Mouse (Mus musculus) mouse trophoblast stem cell (cell line): ENCODE measurements around the gene Ccdc88c.

Source experiments
- in situ Hi-C, 2 experiments: fragments of 300-500 bp; cut with MseI, MboI; formaldehyde crosslinking; loops; 2 replicates in 1 of 2; 3 replicates in 1 of 2; pipeline ENCODE4 v1.15.1; 2025

Gene Ccdc88c

DNA sequence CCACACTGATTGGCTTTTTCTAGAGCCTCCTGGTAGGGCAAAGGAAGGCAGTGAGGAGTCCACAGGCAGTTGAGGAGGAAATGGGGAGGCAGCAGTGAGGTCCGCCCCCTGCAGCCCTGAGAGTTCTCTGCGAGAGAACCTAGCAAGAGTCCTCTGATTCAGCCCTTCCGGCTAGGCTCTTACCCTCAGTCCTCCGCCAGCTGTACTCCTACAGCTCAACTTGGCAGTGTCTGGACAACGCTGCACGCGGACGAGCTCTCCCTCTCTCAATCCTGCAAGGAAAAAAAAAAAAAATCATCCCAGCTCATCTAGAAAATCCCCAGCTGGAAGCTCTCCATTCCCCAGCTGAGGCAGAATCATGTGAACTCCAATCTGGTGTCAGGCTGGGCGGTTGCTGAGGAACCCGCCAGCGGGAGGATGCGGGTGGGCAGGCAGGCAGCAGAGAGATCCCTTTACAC, 141.0 kb downstream of the Ccdc88c start:
- in situ Hi-C loops, result no loop called here

DNA sequence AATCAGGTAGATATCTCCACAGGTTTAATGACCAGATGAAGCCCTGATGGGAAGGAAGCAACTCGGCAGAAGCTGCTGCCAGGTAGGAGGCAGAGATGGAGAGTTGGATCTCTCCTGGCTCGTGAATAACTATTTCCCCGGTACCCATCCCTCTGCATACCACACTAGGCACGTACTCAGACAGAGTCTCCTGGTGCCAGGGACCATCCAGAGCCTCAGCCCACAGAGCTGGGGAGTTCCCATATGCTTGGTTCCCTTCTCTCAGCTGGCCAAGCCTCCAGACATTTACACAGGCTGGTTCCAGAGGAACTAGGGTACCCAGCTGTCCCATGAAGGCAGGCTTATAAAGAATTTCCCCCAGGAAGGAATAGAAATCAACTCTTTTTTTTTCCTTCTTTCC, 142.0 kb downstream of the Ccdc88c start:
- in situ Hi-C loops, result no loop called here

DNA sequence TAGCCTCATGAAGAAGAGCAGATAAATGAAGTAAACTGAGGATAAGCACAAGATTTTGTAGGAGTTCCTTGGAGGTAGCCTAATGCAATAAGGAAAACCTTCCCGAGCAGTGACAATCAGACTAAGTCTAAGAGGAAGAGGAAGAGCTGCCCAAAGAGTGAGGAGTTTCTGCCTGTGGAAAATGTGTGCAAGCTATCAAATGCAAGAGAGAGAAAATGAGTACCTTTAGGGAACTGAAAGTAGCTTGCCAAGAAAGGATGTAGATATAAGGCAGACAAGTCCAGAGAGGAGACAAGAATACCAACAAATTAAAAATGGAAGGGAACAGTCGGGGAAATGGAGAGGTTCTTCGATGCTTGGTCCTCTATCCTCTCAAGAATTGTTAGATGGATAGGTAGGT, 143.3 kb downstream of the Ccdc88c start:
- in situ Hi-C loops, result no loop called here

DNA sequence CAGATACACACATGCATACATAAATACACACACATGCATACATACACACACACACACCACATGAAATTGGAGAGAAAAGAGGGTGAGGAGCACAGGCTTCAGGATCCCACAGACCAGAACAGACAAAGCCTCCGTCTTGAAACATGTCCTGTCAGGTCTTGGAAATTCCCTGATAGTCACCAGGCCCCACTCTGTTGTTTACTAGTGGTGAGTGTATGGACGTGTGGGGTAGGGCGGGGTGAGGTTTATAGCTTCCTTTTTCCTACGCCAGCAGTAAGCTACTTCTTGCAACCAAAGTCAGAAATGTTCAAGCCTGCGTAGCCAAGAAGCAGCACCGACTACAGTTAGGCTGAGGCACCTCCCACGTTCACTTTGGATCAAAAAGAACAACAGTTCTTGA, 145.7 kb downstream of the Ccdc88c start:
- in situ Hi-C loops, result no loop called here

DNA sequence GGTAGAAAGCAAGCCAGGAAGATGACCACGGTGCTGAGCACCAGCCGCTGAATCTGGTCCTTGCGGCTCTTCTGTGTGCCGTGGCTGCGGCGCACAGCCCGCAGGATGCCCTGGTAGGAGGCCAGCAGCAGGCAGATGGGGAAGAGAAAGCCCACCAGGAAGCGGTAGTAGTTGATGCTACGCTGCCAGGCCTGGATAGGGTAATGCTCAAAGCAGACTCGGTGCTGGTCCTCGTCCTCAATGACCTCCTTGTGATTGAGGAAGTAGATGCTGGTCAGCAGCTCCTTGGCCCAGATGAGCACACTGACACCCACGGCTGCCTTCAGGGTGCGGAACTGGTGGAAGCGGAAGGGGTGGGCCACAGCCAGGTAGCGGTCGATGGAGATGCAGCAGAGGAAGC, 150.3 kb downstream of the Ccdc88c start:
- in situ Hi-C loops, result no loop called here

DNA sequence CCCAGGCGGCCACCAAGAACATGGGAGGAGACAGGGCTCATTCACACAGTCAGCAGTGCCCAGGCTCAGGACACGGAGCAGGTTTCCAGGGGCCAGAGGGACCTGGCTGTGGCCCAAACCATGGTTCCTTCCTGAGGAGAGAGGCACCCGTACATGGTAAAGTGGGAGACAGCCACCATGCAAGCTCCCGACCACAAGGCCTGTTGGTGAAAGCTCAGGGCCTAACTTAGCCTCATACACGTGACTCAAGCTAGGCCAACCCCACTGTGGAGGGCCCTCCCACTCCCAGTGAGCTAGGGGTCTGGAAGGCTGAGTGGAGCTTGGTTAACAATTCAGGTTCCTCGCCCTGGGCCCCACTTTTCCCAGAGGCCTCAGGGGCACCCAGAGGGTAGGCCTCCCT, 150.9 kb downstream of the Ccdc88c start:
- in situ Hi-C loops, result no loop called here

DNA sequence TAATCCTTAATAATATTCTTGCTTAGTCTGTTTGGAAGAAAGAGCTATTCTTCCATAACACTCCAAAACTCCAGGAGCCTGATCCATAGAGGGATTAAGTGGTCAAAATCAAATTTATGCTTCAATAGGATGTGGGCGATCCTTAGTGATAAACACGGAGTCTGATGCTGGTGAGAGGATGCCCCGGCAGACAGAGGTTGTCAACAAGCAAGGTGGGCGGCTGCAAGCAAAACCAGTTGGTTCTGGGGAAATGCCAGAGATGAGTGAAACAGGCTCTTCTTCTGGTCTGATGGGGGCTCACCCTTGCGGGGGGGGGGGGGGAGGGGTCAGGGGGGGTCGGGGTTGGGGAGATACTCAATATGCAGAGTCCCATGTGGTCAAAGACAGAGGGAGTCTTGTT, 152.9 kb downstream of the Ccdc88c start:
- in situ Hi-C loops, result no loop called here

DNA sequence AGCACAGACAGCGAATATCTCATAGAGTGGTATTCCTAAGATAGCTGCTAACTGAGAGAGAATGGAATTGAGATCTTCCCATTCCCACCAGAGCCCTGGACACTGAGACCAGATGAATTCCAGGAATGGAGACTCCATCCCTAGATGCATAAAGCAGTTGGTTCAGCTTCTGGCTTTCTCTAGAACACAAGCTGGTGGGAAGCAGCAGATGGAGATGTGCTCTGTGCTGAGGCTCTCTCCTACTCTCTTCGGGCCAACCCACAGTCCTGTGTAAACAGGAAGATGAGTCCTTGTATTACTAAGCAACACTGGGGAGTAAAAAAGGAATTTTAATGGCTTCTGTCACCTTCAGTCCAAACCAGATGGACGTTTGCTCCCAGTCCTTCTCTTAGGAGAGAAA, 153.3 kb downstream of the Ccdc88c start:
- in situ Hi-C loops, result no loop called here

DNA sequence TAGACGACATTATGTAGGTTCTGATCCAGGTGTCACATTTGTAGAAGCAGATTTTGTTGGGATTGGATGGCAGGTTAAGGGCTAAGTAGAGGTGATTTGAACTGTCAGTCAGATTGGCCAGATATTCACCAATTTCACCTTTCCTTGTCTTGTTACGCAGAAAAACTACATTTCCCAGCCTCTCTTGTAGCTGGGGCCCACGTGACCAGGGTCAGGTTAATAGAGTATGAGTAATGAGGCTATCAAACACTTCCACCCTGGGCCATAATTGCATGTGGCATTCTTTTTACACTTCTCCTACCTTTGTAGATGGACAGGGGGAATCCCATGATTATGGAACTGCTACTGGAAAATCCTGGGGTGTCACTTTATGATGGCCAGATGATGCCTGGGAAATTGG, 155.2 kb downstream of the Ccdc88c start:
- in situ Hi-C loops, result no loop called here

DNA sequence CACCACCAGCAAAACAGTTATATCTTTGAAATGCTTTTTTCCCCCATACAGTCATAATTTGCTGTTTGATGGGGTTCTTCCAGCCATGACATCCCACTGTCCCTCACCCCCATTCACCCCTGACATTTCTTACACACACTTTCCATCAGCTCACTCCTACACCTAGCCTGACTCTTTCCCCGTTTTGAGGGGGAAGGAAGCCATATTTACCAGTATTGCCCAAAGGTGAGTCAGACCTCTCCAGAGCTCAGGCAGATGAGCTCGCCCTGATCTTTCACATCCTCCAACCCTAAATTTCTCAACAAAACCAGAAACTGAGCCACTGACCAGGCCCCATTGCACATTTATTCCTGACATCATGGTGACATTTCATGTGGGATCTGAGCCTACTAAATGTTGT, 157.0 kb downstream of the Ccdc88c start:
- in situ Hi-C loops, result no loop called here

DNA sequence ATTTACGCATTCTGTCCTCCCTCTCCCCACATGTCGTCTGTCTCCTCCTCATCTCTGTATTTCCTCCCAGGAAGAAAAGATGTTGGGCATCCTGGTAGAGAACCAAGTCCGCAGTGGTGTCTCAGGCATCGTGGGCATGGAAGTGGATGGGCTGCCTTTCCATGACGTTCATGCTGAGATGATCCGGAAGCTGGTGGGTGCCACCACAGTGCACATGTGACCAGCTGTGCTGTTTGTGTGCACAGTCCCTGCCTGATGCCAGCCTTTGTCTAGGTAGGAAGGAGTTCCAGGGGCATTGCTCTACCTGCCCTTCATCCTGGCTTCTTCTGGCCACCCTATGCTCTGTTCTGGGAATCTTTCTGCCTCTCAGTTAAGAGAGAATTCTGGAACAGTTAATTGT, 157.6 kb downstream of the Ccdc88c start:
- in situ Hi-C loops, result no loop called here

DNA sequence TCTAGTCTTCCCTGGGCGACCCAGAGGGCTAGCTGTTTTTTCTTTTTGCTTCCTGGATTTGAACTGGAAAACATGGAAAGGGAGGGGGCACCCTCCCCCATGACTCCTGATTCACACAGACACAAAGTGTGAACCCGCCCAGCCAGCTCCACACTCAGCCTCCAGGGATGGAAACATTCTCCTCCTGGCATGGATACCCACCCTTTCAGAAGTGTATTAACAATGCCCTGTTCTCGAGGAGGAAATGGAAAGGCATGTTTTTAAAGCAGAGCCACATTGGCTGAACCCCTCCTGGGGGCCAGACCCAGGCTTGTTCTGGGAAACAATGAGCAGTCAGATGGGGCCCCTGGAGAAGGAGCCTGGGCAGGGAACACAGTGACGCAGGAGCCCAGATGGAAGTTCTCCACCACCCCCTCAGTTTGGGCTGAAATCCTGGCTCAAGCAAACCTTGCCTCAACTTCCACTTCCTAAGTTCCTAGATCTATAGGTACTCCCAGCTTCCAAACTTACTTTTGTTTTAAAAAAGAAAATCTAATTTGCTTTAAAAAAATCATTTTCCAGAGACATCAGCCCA, 160.7 kb downstream of the Ccdc88c start:
- in situ Hi-C loops, result no loop called here

DNA sequence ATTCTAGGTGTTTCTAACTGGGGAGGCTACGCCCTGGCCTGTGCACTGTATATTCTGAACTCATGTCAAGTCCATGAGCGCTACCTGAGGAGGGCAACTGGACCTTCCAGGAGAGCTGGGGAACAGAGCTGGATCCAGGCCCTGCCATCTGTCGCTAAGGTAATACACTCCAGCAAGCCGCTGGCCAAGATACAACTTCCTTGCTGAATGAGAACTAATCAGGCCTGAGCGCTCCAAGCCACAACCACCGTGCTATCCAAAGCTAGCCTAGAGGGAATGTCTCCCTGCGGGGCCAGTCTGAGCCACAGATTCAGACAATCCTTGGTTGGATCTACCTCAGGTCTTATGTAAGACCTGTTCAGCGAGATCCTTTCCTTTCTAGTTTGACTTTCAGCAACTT, 161.8 kb downstream of the Ccdc88c start:
- in situ Hi-C loops, result no loop called here

DNA sequence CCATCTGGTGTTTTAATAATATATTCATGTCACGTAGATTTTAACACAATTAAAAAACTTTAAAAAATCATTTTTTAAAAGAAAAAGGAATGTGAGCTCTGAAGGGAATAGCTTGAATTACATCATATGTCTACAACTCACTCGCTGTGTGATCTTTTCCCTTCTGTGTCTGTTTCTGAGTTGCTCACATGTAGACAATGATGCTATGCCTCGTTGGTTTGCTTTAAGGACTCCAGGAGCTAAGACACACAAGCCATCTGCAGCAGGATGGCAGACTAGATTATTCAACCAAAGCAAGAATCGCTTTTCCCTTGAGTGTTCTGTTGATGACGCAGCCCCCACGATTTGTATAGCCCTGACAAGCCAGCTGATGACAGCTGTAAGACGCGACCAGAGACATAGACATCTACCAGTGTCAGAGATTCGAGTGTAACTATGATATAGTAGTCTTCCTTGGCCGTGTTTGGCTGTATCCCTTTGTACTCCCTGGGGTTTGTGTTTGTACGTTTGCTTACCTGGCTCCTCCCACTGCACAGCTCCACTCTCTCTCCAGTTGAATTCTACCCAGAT, 163.3 kb downstream of the Ccdc88c start:
- in situ Hi-C loops, result no loop called here

DNA sequence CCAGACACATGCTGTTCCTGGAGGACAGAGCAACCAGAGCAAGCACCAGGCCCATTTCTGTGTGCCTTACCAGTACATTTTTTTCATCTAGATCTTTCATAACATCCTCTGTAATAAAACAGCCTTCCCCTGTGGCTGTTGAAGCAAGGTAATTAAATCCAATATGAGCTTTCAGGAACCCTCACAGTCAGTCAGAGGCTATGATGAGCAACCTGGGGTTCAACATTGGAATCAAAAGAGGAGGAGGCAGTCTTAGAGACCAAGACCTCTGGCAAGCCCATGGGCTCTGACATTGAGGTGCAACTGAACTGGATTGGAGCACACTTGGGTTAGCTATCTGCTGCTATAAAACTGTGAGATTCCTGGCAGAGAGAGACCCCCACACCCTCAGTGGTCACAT, 163.8 kb downstream of the Ccdc88c start:
- in situ Hi-C loops, result no loop called here

DNA sequence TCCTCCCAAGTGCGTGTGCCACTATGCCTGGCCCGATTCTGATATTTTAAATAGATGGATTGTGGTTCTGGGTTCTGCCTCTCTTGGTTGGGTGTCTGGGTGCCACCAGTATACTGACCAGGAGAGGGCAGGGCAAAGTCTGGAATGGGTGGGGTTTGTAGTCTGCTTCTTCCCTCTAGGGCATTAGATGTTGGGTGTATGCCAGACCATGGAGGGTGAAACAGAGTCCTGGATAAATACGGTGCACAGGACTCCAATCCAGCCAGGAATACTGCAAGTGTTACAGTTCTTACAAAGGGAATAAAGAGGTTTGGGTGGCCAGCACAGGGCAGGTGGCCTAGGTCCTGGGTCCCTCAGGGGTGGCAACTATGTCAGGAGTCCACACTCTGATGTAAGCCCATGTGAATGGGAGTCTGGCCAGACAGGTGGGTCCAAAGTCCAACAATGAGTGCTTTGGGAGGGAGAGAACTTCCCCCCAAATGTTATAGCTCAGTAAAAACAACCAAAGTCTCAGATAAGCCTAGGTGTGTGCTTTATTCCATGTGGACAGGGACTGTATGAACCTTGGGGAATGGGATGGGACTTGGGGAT, 165.9 kb downstream of the Ccdc88c start:
- in situ Hi-C loops, result loop anchor here in 1 of 2 experiments (5.0 kb wide), 1 partner anchor 1044 kb away; no protein-coding TSS in a partner anchor

DNA sequence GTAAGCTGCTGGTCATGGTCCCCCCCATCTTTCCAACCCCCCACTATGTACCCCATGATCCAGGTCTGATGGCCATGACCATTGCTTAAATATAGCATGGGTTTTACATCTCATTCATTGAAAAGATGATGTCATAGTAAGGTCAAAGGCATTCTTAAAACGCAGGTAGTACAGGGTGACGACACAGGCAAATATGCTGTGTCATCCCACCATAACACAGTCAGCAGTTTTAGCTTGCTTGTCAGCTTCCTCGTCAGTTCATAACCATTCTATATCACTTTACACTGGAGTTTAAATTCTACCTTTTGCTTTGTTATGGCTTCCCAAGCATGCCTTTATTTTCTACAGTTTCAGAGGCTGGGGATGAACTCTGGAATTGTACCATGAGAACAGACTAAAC, 166.6 kb downstream of the Ccdc88c start:
- in situ Hi-C loops, result loop anchor here in 1 of 2 experiments (5.0 kb wide), 1 partner anchor 1045 kb away; no protein-coding TSS in a partner anchor
